Mouse (Mus musculus): ENCODE data around the gene Mgrn1.

Gene Mgrn1

DNA sequence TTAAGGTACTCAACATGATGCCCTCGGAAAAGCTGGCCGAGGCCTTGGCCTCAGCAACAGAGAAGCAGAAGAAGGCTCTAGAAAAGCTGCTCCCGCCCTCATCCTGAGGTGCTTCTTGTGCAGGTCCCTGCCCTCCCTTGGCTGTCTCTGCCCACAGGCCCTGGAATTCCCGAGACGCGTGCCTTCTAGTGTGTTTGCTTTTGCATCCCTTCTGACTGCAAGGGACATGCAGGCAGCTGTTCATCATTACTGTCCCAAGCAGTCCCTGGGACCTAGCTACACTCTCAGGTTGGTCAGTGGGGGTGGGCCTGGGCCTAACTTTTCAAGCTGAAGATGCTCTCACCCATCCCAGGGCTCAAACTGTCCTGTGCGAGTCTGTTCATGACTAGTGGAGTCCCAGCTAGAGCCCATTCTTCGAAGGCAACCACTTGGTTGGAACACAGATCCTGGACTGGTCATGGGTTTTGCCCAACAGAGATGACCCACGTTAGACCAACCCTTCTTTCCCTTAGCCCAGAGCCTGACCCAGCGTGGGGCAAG, 54.3 kb downstream of the Mgrn1 start:
- no peak for DNase-seq (ENCODE audit: low spot score)

DNA sequence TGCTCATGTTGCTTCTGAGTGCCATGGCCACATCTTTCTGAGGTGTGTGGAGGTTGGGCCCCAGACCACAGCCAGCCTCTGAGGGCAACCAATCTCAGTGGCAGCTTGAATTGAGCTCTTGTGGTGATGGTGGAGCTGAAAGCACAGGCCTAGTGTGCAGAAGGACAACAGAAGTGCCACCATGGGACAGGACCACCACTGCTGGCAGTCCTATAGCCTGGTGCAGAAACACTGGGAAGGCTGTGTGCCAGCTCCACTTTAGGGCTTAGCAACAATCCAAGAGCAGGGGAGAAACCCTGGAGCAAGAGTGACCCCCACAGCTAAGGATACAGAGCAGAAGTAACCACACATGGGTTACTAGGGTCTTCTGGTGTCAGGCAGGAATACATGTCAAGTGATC, 55.0 kb downstream of the Mgrn1 start:
- no peak for DNase-seq (ENCODE audit: low spot score)

DNA sequence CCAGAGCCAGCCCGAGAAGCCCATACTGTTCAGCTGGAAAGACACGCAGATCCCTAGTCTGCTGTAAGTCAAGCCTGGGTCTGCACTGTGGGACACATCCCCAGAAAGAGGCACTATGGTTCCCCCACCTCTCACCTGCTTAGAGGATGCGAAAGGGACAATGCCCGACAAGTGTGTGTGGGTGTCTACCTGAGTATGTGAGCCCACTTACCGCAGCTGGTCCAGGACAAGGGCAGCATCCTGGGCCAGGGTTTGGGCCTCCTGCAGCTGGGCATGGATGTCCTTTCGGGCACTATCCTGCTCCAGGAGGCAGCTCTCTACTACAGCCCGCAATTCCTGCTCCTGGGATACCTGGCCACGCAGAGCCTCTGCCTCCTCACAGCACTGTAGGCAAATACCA, 56.8 kb downstream of the Mgrn1 start:
- DNase-seq (ENCODE audit: low spot score), result no peak

DNA sequence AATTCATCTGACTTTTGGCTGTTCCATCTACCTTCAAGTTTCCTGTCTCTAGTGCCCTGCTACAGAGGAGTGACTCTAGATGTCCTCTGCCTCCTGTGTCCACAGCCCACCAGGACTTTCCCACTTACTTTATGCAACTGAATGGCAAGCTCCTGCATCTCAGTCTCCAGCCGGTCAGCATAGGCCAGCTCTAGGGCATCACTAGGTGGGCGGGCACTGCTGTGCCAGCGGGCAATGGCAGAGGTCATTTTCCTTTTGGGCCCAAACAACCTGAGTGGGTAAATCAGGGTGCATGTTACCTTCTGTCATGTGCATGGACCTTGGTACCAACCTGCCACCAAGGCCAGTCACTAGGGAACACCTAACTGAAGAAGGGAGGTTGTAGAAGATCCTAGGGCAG, 57.4 kb downstream of the Mgrn1 start:
- DNase-seq (ENCODE audit: low spot score), result no peak

DNA sequence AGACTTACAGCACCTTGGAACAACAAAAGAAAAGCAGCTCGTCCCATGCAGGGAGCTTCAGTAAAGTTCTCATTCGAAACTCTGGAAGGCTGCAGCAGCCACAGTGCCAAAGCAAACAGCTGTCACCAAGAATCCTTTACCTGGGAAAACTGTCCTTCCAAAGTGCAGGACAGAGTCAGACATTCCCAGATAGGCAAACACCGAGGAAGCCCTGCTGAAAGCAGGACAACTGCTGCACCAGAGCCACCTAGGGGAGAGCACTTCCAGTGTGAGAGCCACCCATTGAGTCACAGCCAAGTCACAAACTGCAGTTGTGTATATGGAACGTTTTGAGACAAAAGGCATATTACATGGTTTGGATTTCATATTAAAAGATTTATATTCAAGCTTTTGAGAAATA, 59.4 kb downstream of the Mgrn1 start:
- DNase-seq (ENCODE audit: low spot score), result peak; percentile 21

DNA sequence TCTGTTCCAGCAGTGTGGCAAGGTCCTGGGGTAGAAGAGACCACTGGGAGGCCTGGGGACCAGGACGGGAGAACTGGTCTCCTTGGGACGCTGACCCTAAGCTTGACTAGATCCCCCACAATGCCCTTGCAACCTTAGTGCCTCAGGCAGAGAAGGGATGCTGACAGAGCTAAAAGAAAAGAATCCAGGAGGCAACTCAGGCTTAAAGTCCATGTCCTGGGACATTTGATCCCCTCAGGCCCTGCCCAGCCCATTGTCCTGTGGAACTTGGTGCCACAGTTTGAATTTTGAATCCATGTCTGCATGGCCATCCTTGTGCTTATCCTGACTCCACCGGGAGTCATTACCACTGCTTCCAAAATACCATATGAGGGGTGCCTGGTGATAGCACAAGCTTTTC, 60.1 kb downstream of the Mgrn1 start:
- DNase-seq (ENCODE audit: low spot score), result no peak

DNA sequence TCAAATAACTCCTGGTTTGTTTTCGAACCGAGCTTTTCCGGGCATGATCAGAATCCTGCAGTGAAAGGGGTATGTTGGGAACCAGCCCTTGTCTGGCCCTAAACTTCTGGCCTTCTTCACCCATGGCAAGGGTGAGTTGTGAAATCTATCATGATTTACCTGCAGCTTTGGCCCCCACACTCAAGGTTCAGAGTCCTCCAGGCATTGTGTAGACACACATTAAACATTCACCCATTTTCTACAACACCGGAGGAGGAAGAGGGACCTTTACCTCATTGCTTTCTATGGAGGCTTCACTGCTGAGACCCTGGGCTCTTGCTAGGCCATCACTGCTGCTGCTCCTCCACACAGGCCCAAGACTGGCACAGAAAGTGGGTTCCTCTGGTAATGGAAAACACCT, 61.3 kb downstream of the Mgrn1 start:
- no peak for DNase-seq (ENCODE audit: low spot score)

DNA sequence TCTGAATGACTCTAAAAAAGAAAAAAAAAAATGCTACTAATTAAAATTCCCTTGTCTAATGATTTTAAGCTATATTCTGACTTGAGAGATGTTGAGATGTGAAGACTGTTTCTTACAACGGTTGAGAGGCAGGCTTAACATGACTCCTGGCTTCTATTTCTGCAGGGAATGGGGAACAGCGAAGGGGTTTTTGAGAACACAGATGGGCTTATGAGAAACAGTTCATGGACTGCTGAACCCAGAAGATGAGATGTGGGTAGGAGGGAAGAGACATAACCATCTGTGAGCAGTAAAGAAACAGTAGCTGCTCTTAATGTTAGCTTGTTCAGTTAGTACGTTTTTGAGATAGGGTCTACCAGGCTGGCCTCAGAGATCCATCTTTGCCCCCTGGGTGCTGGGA, 70.6 kb downstream of the Mgrn1 start:
- DNase-seq (ENCODE audit: low spot score), result no peak

DNA sequence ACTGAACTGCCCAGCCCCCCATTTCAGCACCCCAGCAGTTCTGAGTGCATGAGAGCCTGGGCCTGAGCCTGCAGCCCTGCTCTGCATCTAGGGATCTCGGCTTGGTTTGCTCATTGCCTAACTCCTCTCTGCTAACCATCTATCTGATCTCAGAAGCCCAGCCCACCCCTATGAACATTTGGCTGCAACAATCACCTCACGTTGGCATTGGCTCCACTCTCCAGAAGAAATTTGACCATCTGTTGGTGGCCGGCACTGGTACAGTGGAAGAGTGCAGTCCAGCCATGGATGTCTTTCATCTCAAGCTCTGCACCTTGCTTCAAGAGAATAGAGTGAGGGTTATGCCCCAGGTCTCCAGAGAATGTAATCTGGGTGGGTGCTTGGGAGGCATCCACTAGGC, 71.4 kb downstream of the Mgrn1 start:
- DNase-seq (ENCODE audit: low spot score), result no peak

DNA sequence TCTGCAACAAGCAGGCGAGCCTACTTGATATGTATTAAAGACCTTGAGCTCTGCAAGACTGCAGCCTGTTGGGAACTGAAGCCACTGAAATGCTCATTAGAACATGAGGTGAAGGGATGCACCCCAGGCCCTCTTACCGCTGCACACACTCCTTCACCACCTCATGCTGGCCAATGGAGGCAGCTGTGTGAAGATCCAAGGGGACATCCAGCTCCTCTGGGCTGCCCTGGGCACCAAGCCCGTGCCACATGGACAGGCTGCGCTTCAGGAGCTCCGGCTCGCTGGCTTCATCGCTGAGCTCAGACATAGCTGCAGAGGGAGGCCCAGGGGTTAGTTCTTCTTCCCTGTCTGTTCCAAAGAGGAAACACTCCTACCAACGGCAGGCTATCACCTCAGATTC, 74.2 kb downstream of the Mgrn1 start:
- DNase-seq (ENCODE audit: low spot score), result no peak

DNA sequence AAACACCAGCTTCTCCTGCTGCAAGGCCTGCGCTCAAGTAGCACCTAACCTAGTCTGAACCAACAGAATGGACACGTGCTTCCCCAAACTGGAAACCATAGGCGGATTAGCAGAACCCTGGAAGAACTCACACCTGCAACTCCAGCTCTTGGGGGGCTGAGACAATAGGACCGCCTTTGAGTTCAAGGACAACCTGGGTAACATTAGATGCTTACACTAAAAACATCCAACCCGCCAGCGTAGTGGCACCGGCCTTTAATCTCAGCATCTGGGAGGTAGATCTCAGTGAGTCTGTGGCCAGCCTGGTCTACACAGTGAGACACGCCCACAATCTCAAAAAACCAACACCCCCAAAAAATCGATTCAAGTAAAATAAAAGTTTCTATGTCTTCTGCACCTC, 77.3 kb downstream of the Mgrn1 start:
- DNase-seq (ENCODE audit: low spot score), result no peak

DNA sequence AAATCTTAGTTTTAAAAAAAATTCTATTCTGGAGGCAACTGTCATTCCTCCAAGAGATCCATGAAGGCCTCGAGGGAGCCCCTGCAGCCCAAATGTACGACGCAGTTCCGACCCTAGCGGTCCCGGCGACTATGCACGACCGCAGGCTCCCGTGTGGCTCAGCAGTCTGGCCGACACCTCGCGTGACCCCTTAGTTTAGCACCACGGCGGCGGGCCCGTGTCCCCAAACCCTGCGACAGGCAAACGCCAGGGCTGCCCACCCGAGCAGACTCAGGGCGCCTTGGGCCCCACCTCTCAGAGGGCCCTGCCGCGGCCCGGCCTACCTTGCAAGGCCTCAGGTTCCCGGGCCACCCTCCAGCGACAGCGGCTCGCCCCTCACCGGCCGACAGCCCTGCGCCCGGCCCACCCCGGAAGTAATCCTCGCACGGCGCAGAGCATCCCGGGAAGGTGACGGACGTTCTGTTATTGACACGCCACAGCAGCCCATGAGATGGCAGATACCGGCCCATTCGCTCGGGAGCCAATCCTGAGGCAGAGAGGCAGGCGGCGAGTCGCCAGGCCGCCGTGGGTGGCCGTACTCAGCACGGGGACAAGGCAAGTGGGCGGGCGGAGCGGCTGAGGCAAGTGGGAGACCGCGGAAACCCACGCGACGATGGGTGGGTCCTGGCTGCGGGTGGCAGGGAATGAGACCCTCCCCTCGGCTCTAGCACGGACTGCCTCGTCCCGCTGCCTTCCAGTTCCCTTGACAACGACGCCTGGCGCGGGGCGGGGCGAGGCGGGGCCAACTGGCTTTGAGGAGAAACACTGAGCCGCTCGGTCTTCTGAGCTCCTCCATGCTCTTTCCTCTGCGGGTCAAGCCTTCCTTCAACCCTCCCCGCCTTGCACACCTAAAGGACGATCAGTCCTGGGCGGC, 78.0 kb downstream of the Mgrn1 start, which contains the start of gene Anks3:
Gene Anks3 (minus strand): TSS at position 409 of the 913 bp plus-strand sequence.
- peak; percentile 99 for DNase-seq (ENCODE audit: low spot score)

DNA sequence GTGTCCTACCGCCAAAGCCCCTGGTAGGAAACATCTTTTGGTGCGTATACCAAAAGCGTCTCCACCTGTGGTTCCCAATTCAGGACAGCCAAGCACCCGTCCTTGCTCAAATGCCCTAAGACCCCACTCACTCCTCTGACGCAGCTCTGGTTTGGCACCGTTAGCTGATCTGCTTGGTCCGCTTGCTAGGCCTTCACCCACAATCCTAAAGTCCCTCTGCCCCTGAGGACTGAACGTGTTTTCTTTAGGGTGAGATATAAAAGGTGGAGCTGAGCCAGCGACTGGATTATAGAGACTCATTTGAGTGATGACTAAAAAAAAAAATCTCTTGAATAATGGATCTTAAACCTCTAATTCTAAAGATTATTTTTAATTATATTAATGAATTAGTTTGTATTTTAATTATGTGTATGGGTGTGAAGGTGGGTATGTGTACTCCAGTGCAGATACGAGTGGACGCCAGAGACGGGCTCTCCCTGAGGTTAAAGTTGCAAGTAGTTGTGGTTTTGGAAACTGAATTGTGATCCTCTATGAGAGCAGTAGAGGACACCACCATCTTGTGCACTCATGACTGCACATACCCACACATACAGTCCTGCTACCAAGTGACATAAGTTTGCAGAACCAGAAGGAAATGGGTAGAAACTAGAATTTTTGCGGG, 78.8 kb downstream of the Mgrn1 start:
- DNase-seq (ENCODE audit: low spot score), result no peak

DNA sequence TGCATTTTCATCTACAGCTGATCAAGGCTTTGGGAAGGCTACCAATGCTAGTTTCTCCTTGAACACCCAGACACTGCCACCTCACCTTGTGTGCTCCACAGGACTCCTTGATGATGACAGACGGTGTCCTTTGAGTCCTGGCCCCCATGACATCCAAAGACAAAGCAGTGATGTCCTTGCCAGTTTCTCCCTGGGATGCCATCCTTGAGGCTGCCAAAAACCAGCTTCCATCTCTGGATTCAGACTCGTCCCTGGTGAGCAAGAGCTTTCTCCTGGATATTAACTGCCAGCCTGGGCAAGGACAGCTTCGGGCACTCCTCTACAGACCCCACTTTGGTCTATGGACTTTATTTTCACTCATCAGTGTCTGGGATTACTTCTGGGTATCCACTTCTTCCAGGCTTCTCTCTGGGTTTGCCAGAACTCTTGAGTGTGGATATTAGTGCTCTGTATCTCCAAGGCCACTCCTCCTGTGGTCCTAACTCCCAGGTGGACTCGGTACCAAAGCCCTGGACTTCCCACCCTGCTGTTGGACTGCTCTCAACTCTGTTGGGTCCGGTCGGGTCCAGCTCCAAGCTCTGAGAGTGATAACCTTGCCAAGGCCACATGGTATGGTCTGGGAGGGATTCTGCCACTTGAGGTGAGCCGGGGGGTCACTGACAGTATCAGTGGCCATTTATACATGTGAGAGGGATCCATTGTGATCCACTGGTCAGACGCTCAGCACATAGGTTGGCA, 79.5 kb downstream of the Mgrn1 start:
- no peak for DNase-seq (ENCODE audit: low spot score)

DNA sequence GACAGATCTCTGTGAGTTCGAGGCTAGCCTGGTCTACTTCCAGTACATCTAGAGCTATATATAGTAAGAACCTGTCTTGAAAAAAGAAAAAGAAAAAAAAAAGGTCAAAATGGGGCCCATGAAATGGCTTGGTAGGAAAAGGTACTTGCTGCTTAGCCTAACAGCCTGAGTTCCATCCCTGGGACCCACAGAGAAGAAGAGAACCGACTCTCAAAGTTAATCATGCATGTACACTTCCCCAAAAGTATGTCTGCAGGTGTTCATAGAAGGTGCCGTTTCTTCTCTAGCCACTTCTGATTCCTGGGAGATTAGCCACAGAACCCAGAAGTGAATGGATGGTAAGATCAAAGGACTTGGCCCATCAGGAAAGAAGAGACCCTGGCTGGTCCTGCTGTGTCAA, 82.4 kb downstream of the Mgrn1 start:
- DNase-seq (ENCODE audit: low spot score), result no peak

DNA sequence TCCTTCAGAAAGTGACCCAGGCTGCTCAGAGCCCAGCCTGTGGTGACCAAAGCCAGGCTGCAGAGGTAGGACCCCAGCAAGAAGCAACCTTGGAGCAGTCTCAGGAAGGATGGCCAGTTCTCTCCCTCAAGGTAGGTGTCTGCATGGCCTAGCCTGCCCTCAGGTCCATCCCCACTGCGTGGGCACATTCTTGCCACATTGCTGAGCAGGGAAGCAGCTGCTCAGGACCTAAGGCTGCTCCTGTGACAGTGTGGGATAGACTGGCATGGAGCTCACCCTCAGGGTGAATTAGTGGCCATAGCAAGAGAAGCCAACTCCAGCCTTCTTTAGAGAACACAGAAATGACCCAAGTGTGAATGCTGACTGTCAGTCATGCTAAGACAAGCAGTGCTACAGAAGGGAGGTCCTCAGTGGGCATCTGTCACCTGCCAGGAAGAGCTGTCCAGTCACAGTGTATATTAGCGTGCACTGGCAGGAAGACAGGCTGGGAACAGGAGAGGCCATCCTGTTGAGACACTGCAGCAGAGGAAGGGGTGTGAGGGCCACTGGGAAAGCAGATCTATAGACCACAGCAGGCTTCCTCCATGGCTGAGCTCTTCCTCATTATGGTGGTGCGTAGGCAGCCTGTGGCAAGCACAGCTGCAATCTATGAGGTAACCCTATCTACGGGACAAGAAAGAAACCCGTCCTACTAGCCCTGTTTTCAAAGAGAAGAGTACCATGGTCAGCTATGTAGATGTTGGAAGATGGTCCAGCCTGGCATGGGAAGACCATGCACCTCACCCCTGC, 83.2 kb downstream of the Mgrn1 start:
- no peak for DNase-seq (ENCODE audit: low spot score)

DNA sequence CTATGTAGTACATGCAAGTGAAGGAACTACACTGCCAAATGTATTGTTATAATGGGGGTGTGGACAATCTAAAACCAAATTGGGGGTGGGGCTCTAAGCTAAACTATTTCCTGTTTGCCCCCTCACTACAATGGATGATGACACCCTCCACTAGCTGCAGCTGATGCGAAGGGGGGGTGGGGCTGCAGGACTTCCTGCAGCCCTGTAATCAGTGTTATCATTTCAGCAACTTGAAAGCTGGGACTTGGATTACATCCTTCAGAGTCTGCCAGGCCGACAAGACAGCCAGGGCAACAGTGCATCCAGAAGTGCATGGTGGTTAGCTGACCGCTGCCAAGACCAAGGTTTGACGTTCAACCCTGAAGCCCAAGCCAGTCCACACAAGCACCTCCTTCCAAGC, 85.6 kb downstream of the Mgrn1 start:
- DNase-seq (ENCODE audit: low spot score), result no peak

DNA sequence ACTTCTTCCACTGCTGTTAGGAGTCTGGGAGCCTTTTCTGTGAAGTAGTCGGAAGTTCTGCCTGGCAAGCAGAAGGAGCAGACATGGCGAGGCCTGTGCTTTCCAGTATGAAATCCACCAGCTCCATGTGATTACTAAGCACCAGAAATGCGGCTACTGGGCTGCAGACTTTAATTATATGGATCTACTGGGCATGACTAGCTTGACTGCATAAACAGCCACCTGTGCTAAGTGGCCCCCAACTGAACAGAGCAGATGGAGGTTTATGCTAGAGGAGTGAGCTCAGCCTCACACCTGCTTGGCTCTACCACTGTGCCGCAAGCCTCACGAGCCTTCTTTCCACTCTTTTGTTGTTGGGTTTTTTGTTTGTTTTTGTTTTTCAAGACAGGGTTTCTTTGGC, 88.5 kb downstream of the Mgrn1 start:
- DNase-seq (ENCODE audit: low spot score), result no peak

DNA sequence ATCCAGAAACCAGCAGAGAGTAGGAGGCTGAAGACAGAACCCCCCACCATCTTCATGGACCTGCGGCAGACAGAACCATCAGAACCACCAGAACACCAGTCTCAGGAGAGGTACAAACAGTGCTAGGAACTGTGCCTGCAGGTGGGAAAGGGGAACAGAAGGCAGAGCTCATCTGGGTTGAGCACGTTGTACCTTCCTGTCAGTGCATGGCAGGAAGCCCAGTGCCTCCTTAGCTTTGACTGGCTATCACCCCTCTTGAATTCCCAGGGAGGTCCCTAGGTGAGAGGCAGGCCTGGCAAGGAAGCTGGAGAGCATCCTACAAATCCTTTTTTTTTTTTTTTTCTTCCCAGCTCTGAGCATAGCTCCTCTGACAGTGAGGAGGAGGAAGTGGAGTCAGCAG, 90.1 kb downstream of the Mgrn1 start:
- no peak for DNase-seq (ENCODE audit: low spot score)

DNA sequence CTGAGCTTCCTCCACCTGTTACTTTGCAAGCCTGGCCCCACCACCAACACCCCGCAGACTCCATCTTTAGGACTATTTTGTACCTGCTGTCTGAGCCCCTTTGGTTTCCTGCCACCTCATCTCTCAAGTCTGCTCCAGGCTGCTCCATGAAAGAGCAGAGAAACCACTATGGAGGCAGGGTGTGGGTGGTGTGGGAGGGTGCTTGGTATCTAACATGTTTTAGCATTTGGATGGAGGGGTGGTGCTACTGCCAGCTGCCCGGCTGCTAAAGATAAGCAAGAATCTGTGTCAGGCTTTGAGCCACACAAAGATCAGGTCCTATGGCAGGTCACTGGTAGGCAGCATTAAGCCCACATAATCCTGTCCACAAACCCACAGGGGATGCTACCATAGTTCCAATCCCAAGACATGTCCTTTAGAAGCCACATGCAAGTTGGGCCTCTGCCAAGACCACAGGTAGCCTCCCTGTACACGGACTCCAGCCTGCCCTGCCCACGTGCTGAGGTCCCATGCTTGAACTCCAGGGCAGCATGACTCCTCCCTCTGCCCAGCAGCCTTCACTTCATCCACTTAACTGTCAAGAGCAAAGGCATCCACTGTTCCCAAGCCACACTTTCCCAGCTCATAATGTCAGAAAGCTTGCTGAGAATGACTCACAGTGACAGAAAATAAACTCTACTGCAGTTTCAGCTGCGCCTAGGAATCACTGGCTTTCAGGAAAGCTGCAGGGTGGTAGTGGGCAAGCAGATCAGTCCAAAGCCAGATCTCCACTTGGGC, 92.4 kb downstream of the Mgrn1 start:
- DNase-seq (ENCODE audit: low spot score), result no peak
